Mouse (Mus musculus) urinary bladder, postnatal 14 days (tissue): ENCODE results near the gene Sv2c.
A peak's percentile ranks its signal among the peaks of the same experiment; 100 is the strongest.
"Not testable (repeated sequence)": the region's sequence is repeated elsewhere in the genome, so short reads cannot be mapped to it uniquely, and the experiment has no call there.

Experiments
- DNase-seq: peaks from one replicate; pipeline ENCODE4 v3.0.0; 2021; ENCODE audit warnings: low spot score

Gene Sv2c

GRCm38 (mm10) chr13:96132401-96132816 lies at the start of gene Sv2c:
Gene Sv2c (minus strand): TSS chr13:96132577.
- peak; percentile 12 for DNase-seq

DNA sequence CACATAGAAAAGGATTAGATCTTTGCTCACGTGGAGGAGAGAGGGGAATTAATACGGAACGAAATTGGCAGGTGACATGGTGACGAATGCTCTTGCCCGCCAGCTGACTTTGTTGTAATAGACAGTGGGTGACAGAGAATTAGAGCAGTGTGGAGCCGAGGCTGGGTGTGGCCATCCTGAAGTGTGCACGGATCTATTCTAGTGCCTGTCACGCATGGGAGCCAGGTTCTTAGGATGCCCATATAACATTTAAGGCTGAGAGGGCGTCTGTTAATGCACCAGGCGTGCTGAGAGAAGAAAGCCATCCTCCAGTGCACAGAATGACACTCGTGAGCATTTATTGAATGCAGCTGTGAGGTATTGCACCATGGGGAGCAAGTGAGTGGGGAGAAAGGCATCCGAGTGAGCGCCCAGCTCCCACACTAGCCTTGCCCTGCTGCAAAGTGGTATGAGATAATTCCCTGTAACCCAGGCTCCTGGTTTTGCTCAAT lies 48.3 kb upstream of the Sv2c start:
- DNase-seq, result no peak

DNA sequence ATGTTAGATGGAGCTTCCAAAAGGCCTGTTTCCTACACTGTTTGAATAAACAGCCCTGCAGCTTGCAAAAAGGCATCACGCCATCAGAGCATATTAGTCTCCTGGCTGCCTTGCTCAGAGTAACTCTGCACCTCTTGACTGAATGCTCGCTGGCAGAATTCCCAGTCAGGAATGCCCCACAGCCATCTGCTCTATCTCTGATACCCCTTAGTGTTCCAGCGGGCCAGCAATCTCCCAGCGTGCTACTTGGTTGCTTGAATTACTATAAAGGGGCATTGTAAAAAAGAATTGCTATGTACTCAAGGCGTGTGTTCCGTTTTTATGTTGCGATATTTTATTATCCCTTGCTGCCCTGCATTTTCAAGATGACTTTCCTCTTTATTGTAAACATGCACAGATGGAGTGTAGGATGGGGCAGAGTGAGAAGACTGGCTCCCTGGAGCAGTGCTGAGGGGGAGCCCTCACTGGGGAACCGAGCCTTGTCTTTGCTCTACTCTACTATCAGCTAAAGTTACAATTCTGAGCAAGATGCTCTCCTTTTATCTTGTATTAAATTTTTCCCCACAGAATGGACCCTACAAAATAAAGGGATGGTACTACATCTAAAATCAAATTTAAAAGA lies 43.3 kb upstream of the Sv2c start:
- peak; percentile 9 for DNase-seq

DNA sequence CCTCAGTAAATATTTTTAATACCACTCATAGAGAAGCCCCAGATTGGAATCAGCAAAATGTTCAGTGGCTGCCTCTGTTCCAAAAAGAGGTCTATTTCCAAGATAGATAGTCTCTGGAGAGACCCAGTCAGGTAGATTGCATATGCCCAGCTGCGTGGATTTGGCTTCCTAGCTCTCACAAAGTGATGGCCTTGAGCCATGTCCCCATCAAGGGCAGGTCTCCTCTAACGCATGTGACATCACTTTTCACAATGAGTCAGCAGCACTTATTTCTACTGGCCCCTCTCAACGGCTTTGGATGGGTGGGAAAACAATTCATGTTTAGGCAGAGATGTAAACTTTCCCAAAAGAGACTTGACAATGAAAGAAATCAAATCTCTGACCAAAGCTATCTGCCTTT lies 41.3 kb upstream of the Sv2c start:
- DNase-seq, result no peak

- DNase-seq, result no peak
Observed at GRCm38 (mm10) chr13:96172290-96172689, 39.9 kb upstream of the Sv2c start.

GRCm38 (mm10) chr13:96168991-96169665 lies 36.8 kb upstream of the Sv2c start:
- DNase-seq, result no peak

- DNase-seq, result no peak
Observed at GRCm38 (mm10) chr13:96166593-96166992, 34.2 kb upstream of the Sv2c start.

DNA sequence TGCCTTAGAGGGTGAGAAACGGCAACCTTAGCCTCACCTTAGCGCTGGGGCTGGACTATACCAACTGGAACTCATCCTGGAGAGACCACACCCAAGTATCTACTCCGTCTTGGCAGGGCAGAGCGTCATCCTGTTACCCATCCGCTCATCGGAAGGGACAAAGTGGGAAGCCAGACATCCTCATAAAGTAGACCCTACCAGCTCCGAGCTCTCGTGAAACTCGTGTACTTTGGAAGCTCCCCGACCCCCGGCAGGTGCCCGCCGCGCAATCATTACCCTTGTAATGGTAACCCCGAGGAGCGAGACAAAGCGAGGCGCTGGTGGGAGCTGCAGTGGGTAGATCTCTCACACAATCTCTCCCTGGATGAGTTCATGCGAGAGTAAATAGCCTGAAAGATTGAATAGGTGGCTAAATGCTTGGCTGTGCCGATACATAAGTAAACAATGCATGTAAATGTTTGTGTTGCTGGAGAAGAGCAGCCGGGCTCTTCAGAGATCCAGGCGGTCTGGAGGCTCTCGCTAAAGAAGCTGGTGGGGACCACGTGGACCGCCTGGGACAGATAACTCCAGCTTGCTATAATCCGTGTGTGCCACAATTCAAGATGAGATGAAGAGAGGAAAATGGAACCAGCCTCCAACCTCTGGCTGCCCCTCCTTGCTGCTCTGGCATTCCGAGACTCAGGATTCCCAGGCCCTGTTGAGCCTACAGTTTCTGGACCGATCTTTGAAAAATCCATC lies 1.2 kb upstream of the Sv2c start:
- DNase-seq, result no peak

- DNase-seq, result no peak
Observed at GRCm38 (mm10) chr13:96132833-96133232, 456 bp upstream of the Sv2c start.

DNA sequence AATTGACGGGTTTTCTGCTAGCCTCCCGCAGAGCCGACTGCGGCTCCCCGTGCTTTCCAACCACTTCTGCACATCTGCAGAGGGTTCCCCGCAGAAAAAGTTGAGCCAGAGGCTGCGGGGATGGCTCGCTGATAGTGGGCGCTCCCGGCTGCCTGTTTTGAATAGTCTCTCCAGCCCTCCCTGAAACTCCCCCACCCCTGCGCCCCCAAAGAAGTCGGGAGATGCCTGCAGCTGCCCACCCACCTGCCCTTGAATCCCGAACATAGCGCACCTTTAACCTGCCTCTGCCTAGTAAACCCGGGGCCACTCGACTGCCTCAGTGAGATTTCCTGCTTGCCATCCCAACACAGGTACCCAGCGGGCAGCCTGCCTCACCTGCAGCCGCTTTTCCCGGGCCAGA lies 466 bp downstream of the Sv2c start:
- no peak for DNase-seq

DNA sequence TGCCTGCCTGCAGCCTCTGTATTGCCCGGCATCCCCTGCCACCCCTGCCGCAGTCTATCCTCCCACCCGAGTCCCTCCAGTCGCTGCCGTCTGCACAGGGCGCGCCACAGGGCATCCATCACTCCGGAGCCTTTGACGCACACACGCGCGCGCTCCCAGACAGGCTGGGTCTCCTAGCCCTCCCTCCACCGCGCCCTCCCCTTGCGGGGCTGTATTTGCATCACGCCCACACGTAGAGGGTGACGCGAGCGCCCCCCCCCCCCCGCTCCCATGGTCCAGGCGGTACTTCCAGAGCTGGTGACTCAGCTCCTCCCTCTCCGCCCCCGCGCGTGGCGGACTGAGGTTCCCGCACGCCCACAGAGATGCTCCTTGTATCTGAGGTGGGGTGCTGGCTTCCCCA lies 1.3 kb downstream of the Sv2c start:
- peak; percentile 6 for DNase-seq

DNA sequence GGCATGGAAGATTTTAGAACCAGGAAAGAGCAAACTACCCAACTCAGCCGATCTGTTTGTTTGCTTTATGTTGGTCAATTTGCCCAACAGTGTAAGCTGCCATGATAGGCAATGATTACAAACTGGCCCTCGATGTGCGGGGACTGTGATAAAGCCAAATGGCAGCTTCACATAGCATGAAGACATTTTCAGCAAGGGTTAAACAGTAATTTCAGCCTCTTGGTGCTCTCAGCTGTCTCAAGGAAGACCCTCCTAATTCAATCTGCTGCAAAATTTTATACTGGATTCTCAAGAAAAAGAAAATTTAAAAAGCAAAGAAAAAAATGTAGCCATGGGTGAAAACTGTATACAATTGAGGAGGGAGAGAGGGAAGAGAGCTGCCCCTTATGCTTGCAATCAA lies 3.3 kb downstream of the Sv2c start:
- no peak for DNase-seq

DNA sequence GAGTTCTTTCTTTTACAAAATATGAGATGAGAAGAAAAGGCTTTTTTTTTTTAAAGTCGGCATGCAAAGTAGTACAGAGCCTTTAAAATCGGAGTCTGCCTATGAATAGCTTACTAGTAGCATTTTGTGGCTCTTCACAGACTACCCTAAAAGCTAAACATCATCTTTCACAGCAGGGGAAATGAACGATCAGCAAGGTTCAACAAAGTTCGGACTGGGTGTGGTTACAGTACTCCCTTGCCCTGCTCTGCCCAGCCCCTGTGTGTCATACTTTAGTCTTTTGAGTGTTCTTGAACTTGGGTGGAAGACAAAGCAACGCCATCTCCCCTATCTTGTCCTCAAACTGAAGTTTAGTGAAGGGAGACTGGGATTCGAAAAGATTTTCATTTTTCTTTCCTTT lies 5.7 kb downstream of the Sv2c start:
- DNase-seq, result no peak

DNA sequence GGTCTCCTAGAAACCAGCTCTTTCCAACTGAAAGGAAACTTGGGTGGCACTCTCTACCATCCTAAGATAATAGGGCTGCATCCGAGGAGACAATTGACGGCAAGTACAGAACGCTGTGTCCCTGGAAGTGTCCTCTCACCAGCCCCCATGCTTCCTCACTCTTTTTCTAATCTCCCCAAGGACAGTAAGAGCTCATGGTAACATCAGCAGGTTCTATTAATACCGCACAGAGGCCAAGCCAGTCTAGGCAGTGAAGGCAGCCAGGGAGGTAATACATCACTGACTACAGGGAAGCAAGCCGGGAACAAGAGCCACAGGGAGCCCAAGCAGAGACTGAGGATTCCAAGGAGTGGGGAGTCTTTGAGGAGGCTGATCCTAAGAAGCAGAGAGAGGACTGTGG lies 7.4 kb downstream of the Sv2c start:
- DNase-seq, result no peak

DNA sequence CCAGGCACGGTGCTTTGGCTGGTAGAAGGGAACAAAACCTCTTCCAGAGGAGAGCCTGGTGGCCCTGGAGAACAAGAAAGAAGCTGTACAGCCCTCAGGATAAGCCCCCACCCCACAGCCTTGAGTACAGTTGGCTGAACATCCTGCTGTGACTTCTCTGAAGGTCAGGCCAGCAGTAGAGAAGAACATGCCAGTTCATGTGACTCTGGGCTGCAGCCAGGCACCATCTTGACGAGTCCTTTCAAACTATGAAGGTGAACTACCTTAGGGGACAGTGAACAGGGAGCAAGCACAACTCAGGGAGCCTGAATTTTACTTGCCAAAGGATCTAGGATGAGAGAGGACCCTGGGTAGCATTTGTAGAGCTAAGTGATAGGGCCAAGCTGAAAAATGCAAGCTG lies 19.7 kb downstream of the Sv2c start:
- DNase-seq, result no peak

- no peak for DNase-seq
Observed at GRCm38 (mm10) chr13:96110767-96111166, 21.6 kb downstream of the Sv2c start.

- no peak for DNase-seq
Observed at GRCm38 (mm10) chr13:96106367-96106766, 26.0 kb downstream of the Sv2c start.

DNA sequence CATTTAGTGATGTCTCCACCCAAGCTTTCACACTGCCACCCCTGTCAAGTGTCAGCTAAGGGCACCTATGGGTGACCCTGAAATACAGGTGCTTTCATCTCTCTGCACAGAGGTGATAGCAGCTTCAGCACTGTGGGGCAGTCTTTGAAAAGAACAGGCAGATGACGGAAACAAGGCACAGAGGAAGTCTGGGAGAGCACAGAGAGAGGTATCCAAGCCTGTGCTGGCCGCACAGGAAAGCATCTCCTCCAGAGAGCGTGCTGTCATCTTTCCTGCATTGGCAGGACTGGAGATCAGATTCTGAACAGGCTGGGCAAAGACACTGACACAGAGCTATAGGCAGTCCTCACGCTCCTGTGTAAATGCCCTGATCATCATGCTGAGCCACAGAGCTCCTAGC lies 41.4 kb downstream of the Sv2c start:
- no peak for DNase-seq

DNA sequence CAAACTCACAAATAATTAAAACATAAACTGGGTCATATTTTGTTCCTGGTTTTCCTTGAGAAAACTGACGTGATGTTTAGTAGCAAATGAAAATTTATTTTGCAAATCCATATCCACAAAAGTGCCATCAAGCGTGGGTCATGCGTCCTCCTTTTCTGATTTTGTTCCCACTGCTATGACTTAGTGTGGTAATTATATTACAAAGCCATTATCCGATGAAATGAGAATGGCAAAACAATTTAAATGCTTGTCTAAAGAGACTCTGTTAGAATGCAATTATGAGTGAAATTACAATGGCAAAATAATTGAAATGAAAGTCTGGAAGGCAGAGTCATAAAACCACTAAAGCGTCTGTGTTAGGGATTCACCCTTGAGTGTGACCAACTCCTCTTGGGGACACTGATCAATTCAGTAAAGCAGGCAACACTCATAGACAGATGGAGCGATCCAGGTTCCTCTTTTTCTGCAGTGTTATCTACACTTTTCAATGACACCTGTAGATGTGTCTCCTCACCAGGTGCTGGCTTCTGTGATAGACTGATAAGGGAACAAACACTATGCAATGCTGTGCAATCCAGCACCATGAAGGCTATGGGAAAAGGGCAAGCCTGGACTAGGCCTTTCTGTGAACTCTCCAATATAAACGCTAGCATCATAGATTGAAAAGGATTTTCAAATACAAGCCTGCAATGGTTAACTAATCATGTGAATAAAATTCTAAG lies 46.6 kb downstream of the Sv2c start:
- no peak for DNase-seq

DNA sequence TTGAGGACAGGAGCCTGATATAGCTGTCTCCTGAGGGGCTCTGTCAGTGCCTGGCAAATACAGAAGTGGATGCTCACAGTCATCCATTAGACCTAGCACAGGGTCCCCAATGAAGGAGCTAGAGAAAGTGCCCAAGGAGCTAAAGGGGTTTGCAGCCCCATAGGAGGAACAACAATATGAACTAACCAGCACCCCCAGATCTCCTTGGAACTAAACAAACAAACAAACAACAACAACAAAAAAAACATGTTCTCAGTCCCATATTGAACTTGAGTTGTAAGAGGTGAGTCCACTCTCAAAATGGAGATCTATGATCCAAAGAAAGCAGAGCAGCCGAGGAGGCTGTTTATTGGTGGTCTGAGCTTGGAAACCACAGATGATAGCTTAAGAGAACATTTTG lies 50.6 kb downstream of the Sv2c start, which contains the start of gene Gm17190:
Gene Gm17190, plus strand, starts transcription at position 301 of the 400 bp plus-strand sequence.
- not testable (repeated sequence) for DNase-seq

- not testable (repeated sequence) for DNase-seq
Observed at GRCm38 (mm10) chr13:96081276-96081675, 51.1 kb downstream of the Sv2c start, which contains the start of gene Gm20075. Gene Gm20075 (minus strand): TSS chr13:96081376.

DNA sequence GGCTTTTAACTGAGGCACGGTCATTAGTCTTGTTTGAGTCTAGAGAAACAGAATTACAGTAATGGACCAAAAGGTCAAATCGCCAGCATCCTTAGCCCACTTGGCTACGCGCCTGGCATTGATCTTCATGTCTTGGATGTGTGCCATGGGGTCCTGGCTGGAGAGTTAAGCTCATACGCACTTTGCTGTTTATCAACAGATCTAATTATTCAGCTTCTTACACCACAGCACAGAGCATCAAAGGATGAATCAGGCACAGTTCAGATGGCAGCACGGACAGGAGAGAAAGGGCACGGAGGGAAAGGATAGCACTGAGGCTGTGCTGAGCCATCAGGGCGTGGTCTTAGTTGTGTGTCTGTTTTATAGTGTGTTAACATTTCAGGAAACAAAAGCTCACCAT lies 58.8 kb downstream of the Sv2c start:
- no peak for DNase-seq
